Mouse (Mus musculus) lung, adult 2 months (tissue): ENCODE data around the gene Cavin1. TPM values are rescaled to one million over a fixed set of nuclear protein-coding genes. Genes with fewer than 3 reads are reported as not detected.
"Not testable (repeated sequence)": the region's sequence is repeated elsewhere in the genome, so short reads cannot be mapped to it uniquely, and the experiment has no call there.

Source experiments
- DNase-seq: peaks from one replicate; pipeline ENCODE4 v3.0.0; 2022
- H3K4me1 ChIP-seq: fragments of 200-500 bp; 2 replicates; pipeline ENCODE4 v1.6.1; 2011; ENCODE audit warnings: low read length; ENCODE audit not compliant: control insufficient read depth, insufficient read depth
- H3K4me3 ChIP-seq: fragments of 200-500 bp; replicated peaks from 2 replicates; pipeline ENCODE3; 2011; ENCODE audit warnings: low read depth, mild to moderate bottlenecking, control low read depth, low read length; ENCODE audit errors: extremely low read depth
- CTCF ChIP-seq: fragments of 200-500 bp; IDR thresholded peaks from 2 replicates; pipeline ENCODE4 v1.5.1; 2011; ENCODE audit warnings: mild to moderate bottlenecking, low read length, control low read depth; ENCODE audit not compliant: insufficient read depth
- POLR2A ChIP-seq: fragments of 200-500 bp; IDR thresholded peaks from 2 replicates; pipeline ENCODE4 v1.6.1; 2011; ENCODE audit warnings: low read depth, mild to moderate bottlenecking, control low read depth, low read length, borderline replicate concordance; ENCODE audit errors: extremely low read depth
- WGBS: fragments of 180-500 bp; shearing (Covaris S2); methylation state at CpG from one replicate; pipeline ENCODE4 v1.1.7; 2018; 5-methylcytosine and 5-hydroxymethylcytosine counted together
- polyA plus RNA-seq: library from polyadenylated mRNA; depleted of rRNA; stranded (reverse); fragments of >200 nt; gene quantifications from 2 replicates; pipeline ENCODE4 v1.2.3, GENCODE M21; 2012; rRNA removed

Cavin1 gene
- 270 and 280 TPM in 2 replicates for polyA plus RNA-seq

DNA sequence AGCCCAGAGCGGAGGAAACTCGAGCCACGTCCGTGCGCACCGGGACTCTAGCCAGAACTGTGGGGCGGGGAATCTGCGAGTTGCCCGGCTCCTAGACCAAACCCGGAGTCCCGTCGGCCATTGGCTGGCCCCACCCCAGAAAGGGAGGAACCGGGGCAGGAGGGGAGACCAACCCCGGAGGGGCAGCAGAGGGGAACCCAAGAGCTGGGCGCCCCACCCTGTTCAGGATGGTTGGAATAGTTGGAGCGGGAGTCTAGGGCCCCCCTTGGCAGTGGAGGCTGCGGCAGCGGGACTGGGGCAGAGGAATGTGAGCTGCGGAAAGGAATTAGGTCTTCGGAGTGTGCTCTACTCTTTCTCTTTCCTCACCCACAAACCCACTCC, at the start of gene Cavin1:
TSS of gene Cavin1 (minus strand) at position 331 of the 381 bp plus-strand sequence.
- peak within 1 kb of the TSS; percentile 94 for H3K4me3 ChIP-seq
- WGBS, result 1% methylated on average over 20 of the region's 20 CpGs
- H3K4me1 ChIP-seq, result peaks cover 2% of the 10 kb centered on the region; the same call in 1 of the 2 replicates
- TF ChIP-seq CTCF, result no peak
- TF ChIP-seq POLR2A, result peak; percentile 98
- DNase-seq, result peak; percentile 99

DNA sequence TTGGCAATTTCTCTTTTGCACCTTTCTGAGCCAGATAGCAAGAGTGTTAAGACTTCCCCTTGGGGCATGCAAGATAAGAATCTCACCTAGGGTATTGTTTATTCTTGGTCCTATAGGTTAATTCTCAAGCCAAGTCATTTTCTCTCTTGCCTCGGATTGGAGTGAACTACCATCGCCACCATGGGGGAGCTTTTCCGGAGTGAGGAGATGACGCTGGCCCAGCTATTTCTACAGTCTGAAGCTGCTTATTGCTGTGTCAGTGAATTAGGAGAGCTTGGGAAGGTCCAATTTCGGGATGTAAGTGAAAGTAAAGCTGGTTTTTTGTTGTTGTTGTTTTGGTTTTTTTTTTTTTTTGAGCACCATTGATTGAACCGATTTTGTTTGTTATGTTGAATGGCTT, 41.0 kb upstream of the Cavin1 start:
- 64% methylated on average over 6 of the region's 6 CpGs for WGBS
- TF ChIP-seq CTCF, result no peak
- TF ChIP-seq POLR2A, result no peak
- H3K4me1 ChIP-seq, result peaks cover 4% of the 10 kb centered on the region
- H3K4me3 ChIP-seq, result no peak overlapping the region
- DNase-seq, result no peak

DNA sequence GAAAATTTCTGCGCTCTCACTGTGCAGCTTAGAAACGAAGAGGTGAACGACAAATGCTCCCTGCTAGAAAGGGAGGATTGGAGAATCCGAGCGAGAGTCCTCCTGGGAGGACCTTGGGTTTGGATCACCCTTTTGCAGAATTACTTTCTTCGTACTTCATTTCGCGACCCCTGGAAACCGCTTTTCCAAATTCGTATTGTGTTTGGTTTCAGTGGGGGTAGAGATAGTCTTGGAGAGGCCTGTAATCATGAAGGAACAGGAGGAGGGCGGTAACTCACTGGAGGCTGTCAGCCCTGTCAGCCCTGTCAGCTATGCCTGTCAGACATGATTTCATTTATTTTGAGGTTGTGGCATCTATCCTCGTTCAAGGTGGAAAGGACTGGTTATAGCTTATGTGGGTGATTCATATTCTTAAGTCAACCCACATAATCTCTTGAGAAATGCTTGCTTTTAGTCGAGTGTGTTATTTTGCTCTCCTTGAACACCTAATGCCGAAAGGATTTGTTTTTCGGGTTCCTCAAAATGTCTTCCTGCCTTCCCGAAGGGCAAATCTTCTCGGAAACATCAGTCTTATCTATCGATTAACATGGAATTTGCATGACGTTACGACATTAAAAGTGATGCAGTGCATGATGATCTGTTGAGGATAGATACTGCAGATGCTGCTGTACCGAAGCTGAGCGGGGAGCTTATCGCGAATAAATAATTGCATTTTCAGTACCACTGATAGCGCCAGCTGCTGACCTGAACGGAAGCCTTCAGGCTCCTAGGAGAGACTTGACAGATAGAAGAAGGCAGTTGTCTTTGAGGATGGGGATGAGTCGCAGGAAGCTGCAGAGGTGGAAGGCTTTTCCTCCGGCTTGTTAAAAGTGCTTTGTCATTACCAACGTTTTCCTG, 39.4 kb upstream of the Cavin1 start:
- peak overlapping the region; percentile 89 for H3K4me3 ChIP-seq
- DNase-seq, result peak; percentile 44
- peaks cover 4% of the 10 kb centered on the region for H3K4me1 ChIP-seq
- TF ChIP-seq CTCF, result no peak
- no peak for TF ChIP-seq POLR2A
- 2% methylated on average over 29 of the region's 29 CpGs for whole genome bisulfite sequencing

DNA sequence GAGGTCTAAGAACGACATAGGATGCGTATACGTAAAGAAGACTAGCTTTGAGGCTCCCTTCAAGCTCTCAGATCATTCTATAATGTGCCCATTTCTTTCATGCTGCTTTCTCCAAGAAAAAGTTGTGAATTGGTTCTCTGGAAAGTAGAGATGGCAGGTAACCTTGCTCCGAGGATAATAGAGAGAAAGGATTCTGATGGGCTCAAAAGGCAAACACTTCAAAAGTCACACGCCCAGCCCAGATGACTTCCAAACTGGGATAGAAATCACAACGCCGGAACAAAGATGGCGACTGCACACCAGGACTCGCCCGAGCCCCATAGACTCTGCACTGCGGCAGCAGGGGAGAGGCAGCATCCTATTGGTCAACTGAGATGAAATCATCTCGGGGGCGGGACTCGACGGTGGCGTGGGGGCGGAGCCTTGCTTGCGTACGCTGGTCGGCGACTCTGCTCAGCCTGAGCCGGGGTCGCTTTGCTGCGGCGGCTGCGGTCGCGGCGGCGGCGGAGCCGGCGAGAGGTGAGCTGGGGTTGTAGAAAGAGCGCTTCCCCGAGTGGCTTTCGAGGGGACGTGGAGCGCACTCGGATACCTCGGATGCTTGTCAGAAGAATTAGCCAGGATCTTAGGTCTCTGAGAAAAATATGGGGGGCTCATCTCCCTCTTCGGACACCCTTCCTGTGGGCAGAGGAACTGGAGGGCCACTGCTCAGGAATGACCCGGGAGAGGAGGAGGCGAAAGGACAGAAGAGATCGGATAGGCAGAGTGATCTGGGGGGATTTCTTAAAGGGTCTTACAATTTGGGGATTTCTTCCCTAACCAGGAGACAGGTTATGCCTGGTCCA, 38.6 kb upstream of the Cavin1 start, which contains the start of gene Atp6v0a1:
TSS of gene Atp6v0a1 (plus strand) at position 407 of the 842 bp plus-strand sequence.
- Histone ChIP-seq H3K4me3 (peak within 1 kb of the TSS; percentile 89), H3K4me1 (peaks cover 4% of the 10 kb centered on the region)
- WGBS, result under 1% methylated on average over 44 of the region's 44 CpGs
- peak; percentile 96 for DNase-seq
- 0 out of 2 replicates have a peak, but pooled peaks have one; percentile 91 for TF ChIP-seq POLR2A
- TF ChIP-seq CTCF, result no peak

DNA sequence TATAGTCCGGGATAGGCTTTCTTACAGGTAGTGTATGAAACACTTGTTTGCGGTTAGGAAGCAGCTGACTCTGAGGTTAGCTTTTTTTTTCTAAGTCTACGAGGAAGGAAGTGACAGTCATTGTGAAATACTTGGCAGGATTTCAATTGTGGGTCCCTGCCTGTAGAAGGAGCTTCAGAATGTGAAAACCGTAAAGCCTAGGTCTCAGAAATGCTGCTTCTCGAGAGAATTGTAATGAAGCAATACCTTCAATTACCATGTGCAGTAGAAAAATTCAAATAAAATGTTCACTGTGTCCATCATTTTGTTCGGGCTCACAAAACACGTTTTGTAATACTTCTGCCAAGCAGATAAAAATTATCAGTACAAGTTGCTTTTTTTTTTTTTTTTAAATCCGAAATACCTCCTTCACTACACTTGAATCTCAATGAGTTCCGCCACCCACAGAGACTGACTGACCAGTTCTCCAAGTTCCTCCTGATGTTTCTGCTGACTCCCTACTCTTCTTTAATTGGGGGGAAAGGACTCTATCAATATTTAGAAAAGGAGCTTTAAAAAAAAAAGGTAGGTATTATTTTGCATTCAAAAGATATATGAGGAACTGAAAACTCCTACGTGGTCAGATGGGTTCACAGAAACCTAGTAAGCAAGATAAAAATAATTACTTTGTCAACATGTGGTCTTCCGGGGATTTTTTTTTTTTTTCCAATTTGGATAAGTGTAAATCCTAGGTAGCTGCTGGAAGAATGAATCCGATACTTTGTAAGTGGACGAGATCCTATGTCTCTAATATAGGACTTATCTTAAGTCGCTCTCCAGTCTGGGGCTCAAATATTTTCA, 37.7 kb upstream of the Cavin1 start:
- WGBS, result 10% methylated on average over 14 of the region's 14 CpGs

DNA sequence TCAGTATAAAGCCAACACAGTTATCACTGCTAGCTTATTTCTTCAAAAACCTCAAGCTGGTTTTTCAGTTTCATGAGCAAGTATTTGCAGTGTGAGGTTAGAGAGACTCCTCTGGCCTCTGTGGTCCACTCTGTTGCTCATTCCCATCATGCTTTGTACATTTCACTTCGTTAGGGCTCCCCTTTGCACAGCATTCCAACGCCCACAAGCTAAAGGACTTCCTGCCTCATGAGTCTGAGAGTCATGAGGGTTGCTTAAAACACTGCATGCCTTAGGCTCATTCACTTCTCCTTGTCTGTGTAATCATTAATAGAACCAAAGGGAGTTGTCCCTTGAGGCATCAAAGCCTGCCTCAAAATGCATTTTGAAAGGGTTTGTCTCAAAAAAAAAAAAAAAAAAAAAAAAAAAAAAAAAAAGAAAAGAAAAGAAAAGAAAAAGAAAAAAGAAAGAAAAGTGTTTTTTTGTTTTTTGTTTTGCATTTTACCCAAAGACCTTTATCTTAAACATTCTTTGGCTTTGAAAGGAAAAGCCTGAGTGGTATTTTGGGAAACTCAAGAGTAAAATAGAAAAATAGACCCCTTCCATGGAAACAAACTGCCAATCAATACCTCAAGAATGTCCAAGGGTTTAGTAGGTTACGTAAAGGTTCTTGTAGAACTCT, 32.5 kb upstream of the Cavin1 start:
- H3K4me3 ChIP-seq, result no peak overlapping the region
- no peak for TF ChIP-seq POLR2A
- WGBS, result 28% methylated on average over 3 of the region's 3 CpGs
- DNase-seq, result no peak
- no peaks in the 10 kb centered on the region; the same call in 1 of the 2 replicates for H3K4me1 ChIP-seq

More for the DNA sequence above, 37.7 kb upstream of the Cavin1 start:
- Histone ChIP-seq H3K4me3 (peak overlapping the region; percentile 51), H3K4me1 (peaks cover 4% of the 10 kb centered on the region)
- no peak for TF ChIP-seq CTCF
- DNase-seq, result no peak

DNA sequence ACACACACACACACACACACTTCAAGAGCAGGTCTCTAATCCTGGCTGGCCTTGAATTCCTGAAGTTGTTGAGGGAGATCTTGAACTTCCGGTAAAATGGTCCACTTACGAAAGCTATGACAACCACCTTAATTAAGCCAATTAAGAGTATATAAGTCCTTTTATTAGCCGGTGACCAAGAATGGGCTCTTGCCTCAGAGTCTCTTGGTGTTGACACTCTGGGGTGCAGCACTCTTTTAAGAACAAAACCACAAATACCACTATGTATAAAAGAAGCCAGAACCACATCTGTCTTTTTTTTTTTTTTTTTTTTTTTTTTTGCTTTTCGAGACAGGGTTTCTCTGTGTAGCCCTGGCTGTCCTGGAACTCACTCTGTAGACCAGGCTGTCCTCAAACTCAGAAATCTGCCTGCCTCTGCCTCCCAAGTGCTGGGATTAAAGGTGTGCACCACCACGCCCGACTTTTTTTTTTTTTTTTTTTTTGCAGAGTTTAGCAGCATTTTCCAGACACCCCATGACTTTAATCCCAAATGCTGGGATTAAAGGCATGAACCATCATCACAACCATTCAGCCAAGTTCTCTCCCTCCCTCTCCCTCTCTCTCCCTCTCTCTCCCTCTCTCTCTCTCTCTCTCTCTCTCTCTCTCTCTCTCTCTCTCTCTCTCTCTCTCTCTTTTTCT, 31.3 kb upstream of the Cavin1 start:
- WGBS, result 55% methylated on average over 6 of the region's 6 CpGs
- H3K4me1 ChIP-seq, H3K4me3 ChIP-seq, DNase-seq: not testable (repeated sequence)

DNA sequence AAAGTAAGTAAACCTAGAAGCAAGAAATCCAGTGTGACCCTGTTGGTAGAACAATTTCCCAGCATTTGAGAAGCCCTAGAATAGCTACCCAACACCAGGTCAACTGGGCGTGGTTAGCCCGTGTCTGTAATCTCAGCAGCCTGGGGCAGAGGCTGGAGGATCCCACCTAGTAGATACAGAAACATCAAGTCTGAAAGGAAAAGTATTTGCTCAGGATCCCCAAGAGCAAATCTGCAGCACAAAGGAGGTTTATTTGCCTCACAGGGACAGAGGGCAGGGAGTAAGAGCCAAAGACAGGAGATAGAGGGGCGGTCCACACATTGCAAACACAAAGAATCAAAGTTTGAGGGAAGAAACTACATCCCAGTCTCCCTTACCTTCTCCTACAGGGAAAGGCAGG, 28.6 kb upstream of the Cavin1 start:
- no peak for DNase-seq
- Histone ChIP-seq H3K4me1 (no peaks in the 10 kb centered on the region; the same call in 1 of the 2 replicates), H3K4me3 (no peak overlapping the region)
- WGBS, result 73% methylated on average over 3 of the region's 3 CpGs
- TF ChIP-seq POLR2A (no peak), CTCF (no peak)
